Mouse (Mus musculus) lung, postnatal 4 days (tissue): ENCODE measurements at regions not wholly inside any gene's neighbourhood (a gene's known extent, or its start where the extent isn't known, plus 50 kb on each side); places are given as distances from the start of the nearest gene placed in this dataset.

Source experiments
- DNase-seq, 2 experiments: peaks; one replicate each; pipeline ENCODE4 v3.0.0; 2021

GRCm38 (mm10) chr6:89259406-89259994 lies 102.9 kb downstream of the Plxna1 start:
- no peak for DNase-seq

GRCm38 (mm10) chr6:89262958-89263357 lies 99.5 kb downstream of the Plxna1 start:
- DNase-seq = no peak

GRCm38 (mm10) chr6:89265296-89265695 lies 97.1 kb downstream of the Plxna1 start:
- no peak for DNase-seq
